Mouse (Mus musculus) cerebellum, adult 9-11 months (tissue): ENCODE data around the gene Timm29.

Experiments used
- DNase-seq: peaks from one replicate; pipeline ENCODE4 v3.0.0; 2022

The Timm29 gene

GRCm38 (mm10) chr9:21592703-21593121, at the start of gene Timm29, which contains the start of gene Yipf2:
Timm29 (plus strand) TSS chr9:21592722.
Yipf2 (minus strand) TSS chr9:21592828.
- DNase-seq, result peak; percentile 95

- DNase-seq, result no peak
Measured at GRCm38 (mm10) chr9:21545351-21545915, 47.1 kb upstream of the Timm29 start.

GRCm38 (mm10) chr9:21545916-21546788, 46.4 kb upstream of the Timm29 start:
- peak; percentile 99 for DNase-seq

- DNase-seq, result no peak
Measured at GRCm38 (mm10) chr9:21546789-21547074, 45.8 kb upstream of the Timm29 start, which contains the start of gene Carm1. Carm1 (plus strand) TSS chr9:21546894.

GRCm38 (mm10) chr9:21547075-21547941, 45.2 kb upstream of the Timm29 start:
- DNase-seq, result peak; percentile 80

- no peak for DNase-seq
Measured at GRCm38 (mm10) chr9:21551049-21551448, 41.5 kb upstream of the Timm29 start.

GRCm38 (mm10) chr9:21553607-21554273, 38.8 kb upstream of the Timm29 start:
- no peak for DNase-seq

GRCm38 (mm10) chr9:21555198-21555742, 37.3 kb upstream of the Timm29 start:
- no peak for DNase-seq

GRCm38 (mm10) chr9:21556996-21557395, 35.5 kb upstream of the Timm29 start:
- no peak for DNase-seq

- DNase-seq, result no peak
Measured at GRCm38 (mm10) chr9:21557556-21557955, 35.0 kb upstream of the Timm29 start.

GRCm38 (mm10) chr9:21558366-21558765, 34.2 kb upstream of the Timm29 start:
- DNase-seq, result no peak

- no peak for DNase-seq
Measured at GRCm38 (mm10) chr9:21559151-21559550, 33.4 kb upstream of the Timm29 start.

GRCm38 (mm10) chr9:21564420-21564819, 28.1 kb upstream of the Timm29 start:
- no peak for DNase-seq

- DNase-seq, result no peak
Measured at GRCm38 (mm10) chr9:21565004-21565586, 27.4 kb upstream of the Timm29 start.

GRCm38 (mm10) chr9:21566538-21566937, 26.0 kb upstream of the Timm29 start:
- DNase-seq, result no peak

- DNase-seq, result no peak
Measured at GRCm38 (mm10) chr9:21567051-21567450, 25.5 kb upstream of the Timm29 start.

GRCm38 (mm10) chr9:21568657-21569255, 23.8 kb upstream of the Timm29 start:
- no peak for DNase-seq

- no peak for DNase-seq
Measured at GRCm38 (mm10) chr9:21574012-21574801, 18.3 kb upstream of the Timm29 start.

GRCm38 (mm10) chr9:21575253-21575652, 17.3 kb upstream of the Timm29 start:
- no peak for DNase-seq

- no peak for DNase-seq
Measured at GRCm38 (mm10) chr9:21576286-21576685, 16.2 kb upstream of the Timm29 start.

GRCm38 (mm10) chr9:21578226-21578625, 14.3 kb upstream of the Timm29 start:
- DNase-seq, result no peak
